Mouse (Mus musculus): ENCODE data around the gene Zfp773. TPM values are rescaled to one million over a fixed set of nuclear protein-coding genes. Genes with fewer than 3 reads are reported as not detected.
"Not testable (repeated sequence)": the region's sequence is repeated elsewhere in the genome, so short reads cannot be mapped to it uniquely, and the experiment has no call there.

Zfp773 gene
- total RNA-seq (2021): under 1 TPM; 0.16 to 0.21 TPM
- long read RNA-seq, experiment 1: 0 reads
- long read RNA-seq, experiment 2, partial matches to known transcripts: 0 of 1 reads
- long read RNA-seq, experiment 2, other reads (novel, unspliced or antisense): 0 of 1 reads

- DNase-seq: peak; percentile 18
Observed at GRCm38 (mm10) chr7:7136379-7136866, at the start of gene Zfp773. TSS of gene Zfp773 (minus strand) at chr7:7136755.

DNA sequence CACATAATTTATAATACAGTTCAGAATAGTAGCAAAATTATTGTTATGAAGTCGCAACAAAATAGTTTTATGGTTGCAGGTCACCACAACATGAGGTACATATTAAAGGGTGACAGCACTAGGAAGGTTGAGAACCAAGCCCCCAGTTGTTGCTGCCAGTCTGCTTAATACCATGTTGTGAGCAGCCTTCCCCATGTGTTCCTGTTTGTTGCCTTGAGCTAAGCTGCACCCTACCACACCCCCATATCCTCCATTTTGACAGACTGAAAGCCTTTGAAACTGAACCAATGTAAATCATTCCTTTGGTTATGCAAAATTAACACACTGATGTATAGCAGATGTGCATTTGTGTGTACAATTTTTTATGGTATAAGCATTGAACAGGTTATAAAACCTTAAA is 49.3 kb upstream of the Zfp773 start:
- DNase-seq: no peak

- DNase-seq: peak; percentile 11
Observed at GRCm38 (mm10) chr7:7171227-7172147, 34.9 kb upstream of the Zfp773 start, which contains the start of gene Zfp418. TSS of gene Zfp418 (plus strand) at chr7:7171330.

- no peak for DNase-seq
Observed at GRCm38 (mm10) chr7:7145991-7146608, 9.5 kb upstream of the Zfp773 start.

GRCm38 (mm10) chr7:7144215-7144614 is 7.7 kb upstream of the Zfp773 start:
- no peak for DNase-seq

DNA sequence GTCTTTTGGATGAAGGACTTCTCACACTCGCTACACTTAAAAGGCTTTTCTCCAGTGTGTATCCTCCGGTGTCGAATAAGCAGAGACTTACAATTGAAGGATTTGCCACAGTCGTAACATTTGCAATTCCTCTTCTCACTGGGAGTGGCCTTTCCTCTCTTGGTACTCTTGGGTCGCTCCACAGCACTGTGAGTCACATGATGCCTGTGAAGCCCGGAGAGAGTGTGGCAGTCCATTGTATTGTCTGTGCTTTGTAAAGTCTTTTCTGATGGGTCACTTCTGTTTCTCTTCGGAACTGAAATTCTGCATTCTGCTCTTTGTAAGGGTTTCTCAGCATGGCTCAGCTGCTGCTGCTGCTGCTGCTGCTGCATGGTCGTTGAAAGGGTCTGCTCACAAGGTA is 3.8 kb downstream of the Zfp773 start:
- DNase-seq: no peak

DNA sequence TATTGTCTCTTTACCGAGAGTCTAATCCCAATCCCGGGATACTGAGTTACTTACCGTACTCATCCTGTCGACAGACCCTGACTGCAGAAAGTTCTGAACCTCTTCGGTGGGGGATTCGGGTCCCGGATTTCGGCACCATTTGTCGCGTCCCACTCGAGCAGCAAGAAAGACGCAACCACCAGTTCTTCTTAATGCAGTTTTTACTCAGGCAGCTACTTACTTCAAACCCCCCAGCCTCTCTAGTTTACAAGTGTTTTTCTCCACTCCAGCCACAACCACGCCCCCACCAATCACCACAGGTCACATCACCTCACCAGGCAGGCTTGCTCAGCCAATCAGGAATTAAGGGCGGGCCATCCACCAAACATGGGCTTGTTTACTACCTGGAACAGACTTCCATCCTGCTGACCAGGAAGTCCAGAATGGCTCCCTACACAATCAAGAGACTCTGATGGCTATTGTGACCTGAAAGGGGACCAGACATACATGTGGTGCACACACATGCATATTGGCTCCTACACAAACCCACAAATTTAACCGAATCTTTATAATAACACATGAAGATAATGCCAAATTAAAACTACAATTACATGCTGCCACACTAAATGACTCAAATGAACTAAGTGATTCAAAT is 5.9 kb downstream of the Zfp773 start:
- not testable (repeated sequence) for DNase-seq

- DNase-seq: no peak
Observed at GRCm38 (mm10) chr7:7121602-7121980, 15.0 kb downstream of the Zfp773 start.

DNA sequence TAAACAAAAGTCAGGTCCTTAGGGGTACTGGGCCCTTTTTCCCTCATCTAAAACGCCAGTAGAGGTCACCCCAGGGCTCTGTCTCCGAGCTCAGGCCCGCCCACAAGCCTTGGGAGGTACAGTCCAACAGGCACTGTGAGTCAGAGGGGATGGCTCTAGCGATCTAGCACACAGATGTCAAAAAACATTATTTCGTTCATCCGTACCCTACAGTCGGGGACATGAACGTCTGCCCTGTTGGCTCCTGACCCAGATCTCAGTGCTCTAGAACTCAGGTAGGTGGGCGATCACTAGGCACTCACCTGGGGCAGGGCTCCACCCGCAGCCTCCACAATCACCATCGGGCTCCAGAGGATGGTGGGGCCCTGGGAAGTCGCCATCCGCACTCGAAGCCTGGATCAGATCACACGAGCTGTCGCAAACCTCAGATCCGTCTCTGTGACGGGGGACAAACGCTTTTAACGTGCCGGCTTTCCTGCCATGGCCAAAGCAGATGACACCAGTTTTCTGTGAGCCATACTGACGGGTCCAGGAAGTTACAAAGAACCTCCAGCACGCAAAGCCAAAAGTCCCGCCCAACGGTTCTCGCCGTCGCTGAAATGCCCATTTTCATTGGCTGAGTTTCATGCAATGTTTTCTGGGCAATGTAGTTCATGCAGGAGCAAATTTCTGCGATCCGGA is 15.5 kb downstream of the Zfp773 start, which contains the start of gene Zfp954:
Gene Zfp954 (minus strand): TSS at position 568 of the 681 bp plus-strand sequence.
- peak; percentile 71 for DNase-seq

GRCm38 (mm10) chr7:7118441-7118840 is 18.1 kb downstream of the Zfp773 start:
- no peak for DNase-seq

DNA sequence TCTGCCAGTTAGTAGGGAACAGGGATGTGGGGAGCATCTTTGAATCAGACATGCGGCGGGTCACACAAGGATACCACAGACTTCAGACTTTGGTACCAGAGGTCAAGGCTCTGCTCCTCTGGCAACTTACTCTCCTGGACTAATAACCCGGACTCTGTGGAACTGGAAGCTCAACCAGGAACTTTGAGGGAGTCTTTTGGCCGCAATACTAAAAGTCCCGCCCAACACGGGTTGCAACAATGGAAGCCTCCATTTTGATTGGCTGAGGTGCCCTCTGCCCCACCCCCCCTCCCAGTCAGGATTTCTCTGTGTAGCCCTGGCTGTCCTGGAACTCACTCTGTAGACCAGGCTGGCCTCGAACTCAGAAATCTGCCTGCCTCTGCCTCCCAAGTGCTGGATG is 28.1 kb downstream of the Zfp773 start:
- DNase-seq: no peak

Other genes with a start within 250 kb of the Zfp773 start
- gene Aurkc, start 141.5 kb downstream of the Zfp773 start, total RNA-seq (2021): not detected
- 1 to 10 TPM; 2.7 to 3.2 TPM for gene Zfp954, start 15.3 kb downstream of the Zfp773 start, total RNA-seq (2021)
- gene Zfp418, start 34.6 kb upstream of the Zfp773 start, total RNA-seq (2021): 1 to 10 TPM; 1.1 to 1.6 TPM
- gene Zfp772, start 73.2 kb upstream of the Zfp773 start, total RNA-seq (2021): 1 to 10 TPM; 1.9 to 2.5 TPM
- under 1 TPM in 1 of 2 experiments, not detected in 1; 0.23 TPM for gene Vmn2r29, start 110.6 kb upstream of the Zfp773 start, total RNA-seq (2021)
- 1 to 10 TPM in 1 of 2 experiments, under 1 TPM in 1; 0.31 to 2.1 TPM for gene Gm45844, start 141.5 kb upstream of the Zfp773 start, total RNA-seq (2021)
- gene Clcn4, start 164.1 kb upstream of the Zfp773 start, total RNA-seq (2021): 10 to 100 TPM; 23.4 to 26.8 TPM
- not detected for gene Vmn2r30, start 200.9 kb upstream of the Zfp773 start, total RNA-seq (2021)
- not detected for gene Gm45783, start 237.8 kb upstream of the Zfp773 start, total RNA-seq (2021)

All from gastrocnemius, postnatal 10 days (tissue).